14 mouse cellular contexts compared by ENCODE assay signal in genomic region chr1:137374641-137375040, GRCm38 (mm10).
A peak's percentile ranks its signal among the peaks of the same experiment; 100 is the strongest.
DNase-seq lines count a peak whose midpoint lies in the region; ATAC-seq and TF ChIP-seq lines count a peak whose summit lies in the region.
"Had no signal": no experiment of that assay in that cellular context is flagged by ENCODE, and none has a peak within 500 bp of the region (broad histone marks: within the 10 kb centered on the region; RNA-seq: fewer than 3 reads in every experiment).

No protein-coding gene starts in this region.

- H3K4me1 ChIP-seq in forebrain, embryonic 16.5 days (replicated peaks; ENCODE audit: control insufficient read depth, insufficient read depth, low read length), result peaks cover 19% of the 10 kb centered on the region; the same call in 1 of the 2 replicates
- no peaks in the 10 kb centered on the region for H3K4me1 ChIP-seq in stomach, postnatal 0 days (replicated peaks; ENCODE audit: control insufficient read depth, insufficient read depth)
- H3K4me1 ChIP-seq in heart, embryonic 11.5 days (ENCODE audit: control insufficient read depth, insufficient read depth, low read length), result no peaks in the 10 kb centered on the region

- no peaks in the 10 kb centered on the region for H3K36me3 ChIP-seq in forebrain, embryonic 16.5 days (ENCODE audit: control insufficient read depth, insufficient read depth)
- H3K36me3 ChIP-seq in stomach, postnatal 0 days (ENCODE audit: control insufficient read depth, insufficient read depth, low read length), result no peaks in the 10 kb centered on the region
- no peaks in the 10 kb centered on the region for H3K36me3 ChIP-seq in heart, embryonic 11.5 days (ENCODE audit: control insufficient read depth, insufficient read depth, low read length)
- H3K36me3 ChIP-seq: neural tube, embryonic 15.5 days had no signal

- H3K9me3 ChIP-seq in forebrain, embryonic 16.5 days (ENCODE audit: control insufficient read depth, low read length), result no peaks in the 10 kb centered on the region
- H3K9me3 ChIP-seq in stomach, postnatal 0 days (ENCODE audit: control insufficient read depth, low read length), result no peaks in the 10 kb centered on the region
- H3K9me3 ChIP-seq in heart, embryonic 11.5 days (replicated peaks; ENCODE audit: control insufficient read depth, low read length), result no peaks in the 10 kb centered on the region
- H3K9me3 ChIP-seq: neural tube, embryonic 15.5 days had no signal

- TF ChIP-seq EP300 in stomach, postnatal 0 days (optimal IDR thresholded peaks at IDR 0.05), result no peak

- DNase-seq in adrenal gland, adult 2 months, result peak; percentile 38
- DNase-seq in adrenal gland, postnatal 4 days (ENCODE audit: low spot score in 2 of 2), result no peak
- DNase-seq in kidney, adult 9 months, result peak; percentile 10
- no peak for DNase-seq in kidney, postnatal 10 days
- peak; percentile 10 for DNase-seq in adrenal gland, postnatal 25 days
- no peak for DNase-seq in stomach, postnatal 0 days (ENCODE audit: low spot score)
- DNase-seq: cerebellum, postnatal 36 days; liver; lung, postnatal 10 days; right cerebral cortex, adult 18-20 months had no signal

- H3K27me3 ChIP-seq in forebrain, embryonic 16.5 days (replicated peaks; ENCODE audit: control insufficient read depth, insufficient read depth, low read length), result no peaks in the 10 kb centered on the region
- H3K27me3 ChIP-seq in stomach, postnatal 0 days (ENCODE audit: control insufficient read depth, insufficient read depth, low read length), result no peaks in the 10 kb centered on the region
- H3K27me3 ChIP-seq in heart, embryonic 11.5 days (ENCODE audit: control insufficient read depth, insufficient read depth, low read length), result no peaks in the 10 kb centered on the region
- H3K27me3 ChIP-seq: CH12.LX; neural tube, embryonic 15.5 days had no signal

- H3K9ac ChIP-seq in forebrain, embryonic 16.5 days (replicated peaks; ENCODE audit: low read depth, low read length), result no peak overlapping the region
- no peak overlapping the region for H3K9ac ChIP-seq in stomach, postnatal 0 days (ENCODE audit: low read length)
- H3K9ac ChIP-seq in heart, embryonic 11.5 days (ENCODE audit: low read depth, low read length), result no peak overlapping the region
- H3K9ac ChIP-seq: neural tube, embryonic 15.5 days had no signal

- 51% methylated on average over 4 of the region's 4 CpGs for WGBS in forebrain, embryonic 16.5 days
- WGBS in stomach, postnatal 0 days, result 84% methylated on average over 4 of the region's 4 CpGs
- WGBS in heart, embryonic 11.5 days (ENCODE audit: insufficient replicate concordance), result 65% methylated on average over 4 of the region's 4 CpGs

- no peak overlapping the region for H3K4me2 ChIP-seq in forebrain, embryonic 16.5 days (ENCODE audit: low read length)
- H3K4me2 ChIP-seq in stomach, postnatal 0 days (replicated peaks; ENCODE audit: low read depth), result no peak overlapping the region
- no peak overlapping the region for H3K4me2 ChIP-seq in heart, embryonic 11.5 days
- H3K4me2 ChIP-seq: neural tube, embryonic 15.5 days had no signal

- no peak for TF ChIP-seq CTCF in stomach, postnatal 0 days (IDR thresholded peaks at IDR 0.05; ENCODE audit: low read depth)

- no peak overlapping the region for H3K4me3 ChIP-seq in forebrain, embryonic 16.5 days (replicated peaks; ENCODE audit: low read length)
- H3K4me3 ChIP-seq in stomach, postnatal 0 days (ENCODE audit: low read depth, low read length), result no peak overlapping the region
- no peak overlapping the region for H3K4me3 ChIP-seq in heart, embryonic 11.5 days (ENCODE audit: low read depth, low read length)
- H3K4me3 ChIP-seq: neural tube, embryonic 15.5 days had no signal

- no peak for ATAC-seq in forebrain, embryonic 16.5 days
- ATAC-seq in stomach, postnatal 0 days (ENCODE audit: low FRiP score, low TSS enrichment), result no peak
- no peak for ATAC-seq in heart, embryonic 11.5 days (replicated peaks; ENCODE audit: insufficient number of reproducible peaks, low FRiP score, low TSS enrichment)

- H3K27ac ChIP-seq in forebrain, embryonic 16.5 days (ENCODE audit: low read length), result peak overlapping the region; percentile 63
- no peak overlapping the region for H3K27ac ChIP-seq in stomach, postnatal 0 days (replicated peaks)
- no peak overlapping the region for H3K27ac ChIP-seq in heart, embryonic 11.5 days (ENCODE audit: low read depth, low read length)
- H3K27ac ChIP-seq: neural tube, embryonic 15.5 days had no signal

Comparison
In these comparisons a context has a peak if more than half of its experiments do, and no peak if none do; other contexts are left out.
1. DNase-seq: peak in adrenal gland, adult 2 months (single experiment), kidney, adult 9 months (single experiment) and adrenal gland, postnatal 25 days (single experiment); none in adrenal gland, postnatal 4 days (0 of 2), kidney, postnatal 10 days (single experiment) and stomach, postnatal 0 days (single experiment).